Mouse (Mus musculus): ENCODE results near the gene Trim15. TPM values are rescaled to one million over a fixed set of nuclear protein-coding genes. Genes with fewer than 3 reads are reported as not detected.

Trim15 gene
- polyA plus RNA-seq, 1 experiment from 2014 or later: 0.10 TPM

Other genes starting within 250 kb of the Trim15 start
- not detected in 2 replicates for gene H2-M9, start 224.5 kb downstream of the Trim15 start, polyA plus RNA-seq (2015; fragmentation: Nextera tagmentation; extraction: Ambion mirVana)
- gene H2-M1, start 195.0 kb downstream of the Trim15 start, polyA plus RNA-seq (2015; fragmentation: Nextera tagmentation; extraction: Ambion mirVana): not detected in 2 replicates
- gene H2-M10.5, start 94.3 kb downstream of the Trim15 start, polyA plus RNA-seq (2015; fragmentation: Nextera tagmentation; extraction: Ambion mirVana): not detected in 2 replicates
- gene H2-M10.6, start 55.0 kb downstream of the Trim15 start, polyA plus RNA-seq (2015; fragmentation: Nextera tagmentation; extraction: Ambion mirVana): not detected in 2 replicates
- gene Trim26, start 30.1 kb downstream of the Trim15 start, polyA plus RNA-seq (2015; fragmentation: Nextera tagmentation; extraction: Ambion mirVana): 38.7 and 44.3 TPM in 2 replicates
- gene Trim10, start 2.4 kb upstream of the Trim15 start, polyA plus RNA-seq (2015; fragmentation: Nextera tagmentation; extraction: Ambion mirVana): 2.4 and 3.8 TPM in 2 replicates
- gene Trim40, start 22.9 kb upstream of the Trim15 start, polyA plus RNA-seq (2015; fragmentation: Nextera tagmentation; extraction: Ambion mirVana): not detected in 2 replicates
- gene Trim31, start 30.9 kb upstream of the Trim15 start, polyA plus RNA-seq (2015; fragmentation: Nextera tagmentation; extraction: Ambion mirVana): not detected in 2 replicates
- 6.8 and 9.1 TPM in 2 replicates for gene Rnf39, start 75.7 kb upstream of the Trim15 start, polyA plus RNA-seq (2015; fragmentation: Nextera tagmentation; extraction: Ambion mirVana)
- 106 and 112 TPM in 2 replicates for gene Ppp1r11, start 84.5 kb upstream of the Trim15 start, polyA plus RNA-seq (2015; fragmentation: Nextera tagmentation; extraction: Ambion mirVana)
- 83.5 and 97.9 TPM in 2 replicates for gene Znrd1, start 91.3 kb upstream of the Trim15 start, polyA plus RNA-seq (2015; fragmentation: Nextera tagmentation; extraction: Ambion mirVana)
- gene Znrd1as, start 91.4 kb upstream of the Trim15 start, polyA plus RNA-seq (2015; fragmentation: Nextera tagmentation; extraction: Ambion mirVana): 5.5 and 5.9 TPM in 2 replicates
- gene 2410137M14Rik, start 114.0 kb upstream of the Trim15 start, polyA plus RNA-seq (2015; fragmentation: Nextera tagmentation; extraction: Ambion mirVana): 0.18 and 0.21 TPM in 2 replicates
- 0.87 and 0.88 TPM in 2 replicates for gene H2-M5, start 122.3 kb upstream of the Trim15 start, polyA plus RNA-seq (2015; fragmentation: Nextera tagmentation; extraction: Ambion mirVana)
- gene Zfp57, start 134.0 kb upstream of the Trim15 start, polyA plus RNA-seq (2015; fragmentation: Nextera tagmentation; extraction: Ambion mirVana): 64.4 and 72.9 TPM in 2 replicates
- 0.14 TPM in 1 of 2 replicates, not detected in the other for gene Mog, start 156.2 kb upstream of the Trim15 start, polyA plus RNA-seq (2015; fragmentation: Nextera tagmentation; extraction: Ambion mirVana)
- gene Gabbr1, start 178.8 kb upstream of the Trim15 start, polyA plus RNA-seq (2015; fragmentation: Nextera tagmentation; extraction: Ambion mirVana): 8.1 and 8.7 TPM in 2 replicates
- gene Olfr90, start 221.3 kb upstream of the Trim15 start, polyA plus RNA-seq (2015; fragmentation: Nextera tagmentation; extraction: Ambion mirVana): not detected in 2 replicates
- gene Olfr91, start 231.1 kb upstream of the Trim15 start, polyA plus RNA-seq (2015; fragmentation: Nextera tagmentation; extraction: Ambion mirVana): not detected in 2 replicates

Data from limb, embryonic 15.5 days (tissue).